Mouse (Mus musculus): ENCODE data around the gene Slc9a8.

Slc9a8 gene

GRCm38 (mm10) chr2:167449331-167450275 lies 28.1 kb downstream of the Slc9a8 start:
- DNase-seq (ENCODE audit: low read depth, low spot score): no peak

GRCm38 (mm10) chr2:167450647-167451046 lies 29.1 kb downstream of the Slc9a8 start:
- DNase-seq (ENCODE audit: low read depth, low spot score): no peak

- DNase-seq (ENCODE audit: low read depth, low spot score): no peak
Measured at GRCm38 (mm10) chr2:167453814-167454213, 32.3 kb downstream of the Slc9a8 start.

GRCm38 (mm10) chr2:167456361-167457020 lies 35.0 kb downstream of the Slc9a8 start:
- DNase-seq (ENCODE audit: low read depth, low spot score): no peak

GRCm38 (mm10) chr2:167457213-167457612 lies 35.7 kb downstream of the Slc9a8 start:
- no peak for DNase-seq (ENCODE audit: low read depth, low spot score)

- no peak for DNase-seq (ENCODE audit: low read depth, low spot score)
Measured at GRCm38 (mm10) chr2:167458548-167458947, 37.0 kb downstream of the Slc9a8 start.

GRCm38 (mm10) chr2:167459071-167459865 lies 37.8 kb downstream of the Slc9a8 start:
- no peak for DNase-seq (ENCODE audit: low read depth, low spot score)

GRCm38 (mm10) chr2:167462954-167463353 lies 41.4 kb downstream of the Slc9a8 start:
- DNase-seq (ENCODE audit: low read depth, low spot score): no peak

- no peak for DNase-seq (ENCODE audit: low read depth, low spot score)
Measured at GRCm38 (mm10) chr2:167463802-167464201, 42.3 kb downstream of the Slc9a8 start.

GRCm38 (mm10) chr2:167465951-167466350 lies 44.4 kb downstream of the Slc9a8 start:
- no peak for DNase-seq (ENCODE audit: low read depth, low spot score)

- DNase-seq (ENCODE audit: low read depth, low spot score): no peak
Measured at GRCm38 (mm10) chr2:167467214-167467613, 45.7 kb downstream of the Slc9a8 start.

- no peak for DNase-seq (ENCODE audit: low read depth, low spot score)
Measured at GRCm38 (mm10) chr2:167468444-167468843, 46.9 kb downstream of the Slc9a8 start.

GRCm38 (mm10) chr2:167470611-167471010 lies 49.1 kb downstream of the Slc9a8 start:
- DNase-seq (ENCODE audit: low read depth, low spot score): no peak

GRCm38 (mm10) chr2:167471585-167471984 lies 50.1 kb downstream of the Slc9a8 start:
- no peak for DNase-seq (ENCODE audit: low read depth, low spot score)

- no peak for DNase-seq (ENCODE audit: low read depth, low spot score)
Measured at GRCm38 (mm10) chr2:167474218-167474617, 52.7 kb downstream of the Slc9a8 start.

GRCm38 (mm10) chr2:167475596-167475995 lies 54.1 kb downstream of the Slc9a8 start:
- no peak for DNase-seq (ENCODE audit: low read depth, low spot score)

- no peak for DNase-seq (ENCODE audit: low read depth, low spot score)
Measured at GRCm38 (mm10) chr2:167476200-167476688, 54.7 kb downstream of the Slc9a8 start.

- DNase-seq (ENCODE audit: low read depth, low spot score): no peak
Measured at GRCm38 (mm10) chr2:167476762-167477161, 55.2 kb downstream of the Slc9a8 start.

GRCm38 (mm10) chr2:167478128-167478527 lies 56.6 kb downstream of the Slc9a8 start:
- DNase-seq (ENCODE audit: low read depth, low spot score): no peak

- no peak for DNase-seq (ENCODE audit: low read depth, low spot score)
Measured at GRCm38 (mm10) chr2:167479501-167479900, 58.0 kb downstream of the Slc9a8 start.

- no peak for DNase-seq (ENCODE audit: low read depth, low spot score)
Measured at GRCm38 (mm10) chr2:167482681-167483080, 61.2 kb downstream of the Slc9a8 start.

Measured in retina, adult 2 months (tissue).